Mouse (Mus musculus) retina, postnatal 1 day (tissue): ENCODE measurements around the gene Cpne4.

ENCODE experiments used
- DNase-seq: peaks from one replicate; pipeline ENCODE4 v3.0.0-alpha.2; 2012

The Cpne4 gene

DNA sequence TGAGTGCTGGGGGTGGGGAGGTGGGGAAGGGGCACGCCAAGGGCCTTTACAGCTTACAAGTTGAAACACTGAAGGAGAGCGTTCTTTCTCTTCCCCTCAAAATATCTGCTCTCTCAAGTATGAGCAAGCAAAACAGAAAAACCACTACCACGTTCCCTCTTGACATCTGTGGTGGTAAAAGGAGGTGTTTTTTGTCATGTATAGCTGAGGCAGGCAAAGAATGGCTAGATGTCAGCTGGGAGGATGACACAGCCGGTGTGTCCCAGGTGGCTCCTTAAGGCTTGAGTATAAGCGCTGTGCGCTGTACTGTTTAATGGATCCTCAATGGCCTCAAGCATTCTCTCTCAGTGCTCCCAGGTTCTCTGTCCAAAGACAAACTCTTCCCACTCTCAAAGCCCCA lies 331.5 kb downstream of the Cpne4 start:
- no peak for DNase-seq

DNA sequence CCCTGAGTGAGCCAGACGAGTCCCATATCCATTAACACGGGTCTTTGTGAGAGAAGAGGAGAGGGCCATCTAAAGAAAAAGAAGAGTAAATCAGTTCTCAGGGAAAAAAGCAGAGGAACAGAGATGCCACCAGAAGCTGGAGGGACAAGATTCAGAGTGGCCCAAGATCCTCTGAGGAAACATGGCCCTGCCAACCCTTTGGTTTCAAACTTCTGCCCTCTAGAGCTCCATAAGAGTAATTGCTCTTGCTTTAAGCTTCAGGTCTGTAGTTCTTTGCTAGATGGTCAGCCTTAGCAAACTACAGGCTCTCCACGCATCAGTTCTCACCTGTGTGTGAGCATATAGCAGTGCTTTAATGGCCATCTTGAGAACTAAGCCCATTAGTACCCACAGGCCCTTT lies 343.4 kb downstream of the Cpne4 start:
- no peak for DNase-seq

- DNase-seq = no peak
These were observed 348.3 kb downstream of the Cpne4 start for GRCm38 (mm10) chr9:104895360-104895759.

- no peak for DNase-seq
These were observed 354.0 kb downstream of the Cpne4 start for GRCm38 (mm10) chr9:104901118-104901517.

DNA sequence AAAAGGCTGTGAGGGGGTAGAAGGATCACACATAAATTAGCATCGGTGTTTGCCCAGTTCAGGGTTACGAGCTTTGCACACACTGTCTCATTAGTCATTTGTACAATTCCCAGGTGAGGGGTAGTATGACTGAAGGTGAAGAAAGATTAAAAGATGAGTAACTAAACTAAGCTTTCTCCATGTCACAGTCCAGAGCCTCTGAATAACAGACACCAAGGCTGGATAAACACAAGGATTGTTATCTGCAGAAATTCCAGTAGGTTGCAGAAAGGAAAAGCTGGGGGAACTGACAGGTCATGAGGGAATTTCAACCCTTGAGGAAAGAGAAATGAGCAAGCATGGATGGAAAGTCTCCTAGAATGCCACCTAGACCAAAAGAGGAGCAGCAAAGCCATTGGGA lies 354.7 kb downstream of the Cpne4 start:
- DNase-seq = no peak

- no peak for DNase-seq
These were observed 365.6 kb downstream of the Cpne4 start for GRCm38 (mm10) chr9:104912686-104913085.

GRCm38 (mm10) chr9:104913327-104913726 lies 366.2 kb downstream of the Cpne4 start:
- DNase-seq = no peak

DNA sequence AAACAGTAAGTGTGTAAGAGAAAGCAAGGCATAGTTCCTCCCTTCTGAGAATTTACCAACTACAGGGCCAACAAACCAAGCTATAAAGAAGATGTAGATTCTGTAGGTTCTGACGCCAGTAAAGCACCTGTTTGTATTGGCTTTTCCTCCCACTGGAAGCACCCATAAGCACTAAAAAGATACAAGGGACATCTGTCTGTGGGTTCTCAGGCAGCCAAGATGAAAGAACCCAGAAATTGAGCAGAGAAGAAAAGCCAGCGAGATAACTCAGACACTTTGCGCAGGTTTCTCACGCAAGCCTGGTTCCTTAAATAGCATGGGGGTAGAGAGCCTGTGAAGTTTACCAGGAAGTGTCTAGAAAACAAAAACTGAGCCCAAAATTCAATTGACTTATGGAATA lies 374.1 kb downstream of the Cpne4 start:
- no peak for DNase-seq

DNA sequence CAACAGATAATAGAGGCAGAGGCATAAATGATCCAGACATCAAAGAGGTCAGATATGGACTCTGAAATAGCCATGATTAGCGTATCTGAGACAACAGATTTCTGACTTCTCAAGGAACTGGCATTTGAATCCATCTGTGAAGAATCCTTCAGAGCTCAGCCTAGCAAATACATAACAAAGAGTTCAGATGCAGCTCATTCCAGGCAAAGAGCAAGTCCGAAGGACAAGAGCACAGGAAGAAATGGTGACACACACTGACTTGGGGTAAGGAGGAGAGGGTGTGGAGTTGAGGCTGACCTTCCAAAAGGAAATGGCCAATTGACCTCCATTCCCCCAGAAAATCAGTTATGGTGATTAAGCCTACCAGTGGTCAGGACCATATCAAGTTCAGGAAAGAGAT lies 375.0 kb downstream of the Cpne4 start:
- DNase-seq = no peak

DNA sequence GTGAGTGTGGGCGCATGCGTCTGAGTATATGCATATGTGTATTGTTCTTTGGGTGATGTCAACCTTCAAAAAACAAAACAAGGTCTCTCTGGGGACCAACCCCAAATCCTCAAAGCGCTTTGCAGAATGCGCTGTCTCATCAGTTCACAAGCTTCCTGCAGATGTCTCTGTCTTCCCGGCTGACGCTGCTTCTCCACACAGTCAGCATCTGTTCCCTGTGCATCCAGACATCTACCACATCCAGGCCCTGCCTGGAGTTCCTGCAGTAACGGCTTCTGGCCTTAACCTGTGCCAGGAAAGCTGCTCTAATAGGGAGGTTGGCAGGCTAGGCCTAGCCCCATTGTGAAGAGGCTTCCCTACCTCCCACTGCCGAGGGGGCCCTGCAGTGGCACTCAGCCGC lies 381.7 kb downstream of the Cpne4 start:
- no peak for DNase-seq

DNA sequence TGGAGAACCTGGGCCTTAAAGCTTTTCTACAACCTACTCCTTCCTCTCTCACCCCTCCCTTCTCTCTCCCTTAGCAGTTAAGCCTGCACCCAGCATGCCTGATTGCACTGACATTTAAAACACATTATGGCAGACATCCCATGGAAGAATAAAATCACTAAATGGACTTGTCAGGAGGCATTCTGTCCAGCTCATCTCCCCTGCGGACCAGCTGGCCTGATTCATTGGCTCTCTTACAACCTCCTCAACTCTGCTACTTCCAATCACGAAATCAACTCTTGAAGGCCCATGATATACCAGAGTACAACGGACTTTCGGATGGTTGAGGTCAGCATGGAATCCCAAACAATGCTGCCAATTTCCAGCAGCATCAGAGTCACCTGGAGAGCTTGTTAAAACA lies 393.3 kb downstream of the Cpne4 start:
- DNase-seq = peak; percentile 75

- DNase-seq = peak; percentile 1
These were observed 403.5 kb downstream of the Cpne4 start for GRCm38 (mm10) chr9:104950551-104950950.

GRCm38 (mm10) chr9:104952176-104952575 lies 405.1 kb downstream of the Cpne4 start:
- no peak for DNase-seq

DNA sequence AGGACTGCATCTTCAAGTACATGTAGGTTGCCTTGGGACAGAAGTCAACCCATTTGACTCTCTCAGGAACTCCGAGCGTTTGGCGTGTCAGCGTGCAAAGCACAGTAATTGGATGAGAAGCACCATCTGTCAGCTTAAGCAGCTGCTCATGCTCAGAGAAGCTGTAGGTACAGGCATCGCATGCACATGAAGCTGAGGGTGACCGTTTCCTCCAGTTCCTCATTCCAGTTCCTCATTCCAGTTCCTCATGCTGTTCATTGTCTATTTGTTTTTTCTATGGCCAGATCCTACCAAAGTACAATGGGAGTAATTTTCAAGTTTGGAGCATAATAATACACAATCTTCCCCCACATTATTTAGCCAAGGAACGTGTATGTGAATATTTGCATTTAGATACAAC lies 425.7 kb downstream of the Cpne4 start:
- DNase-seq = peak; percentile 43

- DNase-seq = no peak
These were observed 435.0 kb downstream of the Cpne4 start for GRCm38 (mm10) chr9:104981934-104982548.

DNA sequence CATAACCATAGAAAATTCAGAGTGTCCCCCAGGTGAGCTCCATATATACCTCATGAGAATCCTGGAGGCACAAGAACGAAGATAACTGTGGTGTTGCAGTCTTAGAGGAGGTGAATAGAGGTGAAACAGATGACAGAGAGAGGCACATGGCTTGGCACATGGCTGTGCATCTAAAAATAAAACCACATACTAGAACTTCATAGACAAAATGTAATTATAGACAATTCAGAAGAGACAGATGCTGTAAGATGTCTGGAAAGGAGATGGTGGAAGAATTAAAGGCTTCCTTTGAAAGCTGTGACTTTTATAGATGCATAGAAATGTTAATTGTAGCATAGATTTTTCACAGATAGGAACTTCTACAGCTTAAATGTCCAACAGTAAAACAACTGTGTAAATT lies 451.1 kb downstream of the Cpne4 start:
- no peak for DNase-seq

DNA sequence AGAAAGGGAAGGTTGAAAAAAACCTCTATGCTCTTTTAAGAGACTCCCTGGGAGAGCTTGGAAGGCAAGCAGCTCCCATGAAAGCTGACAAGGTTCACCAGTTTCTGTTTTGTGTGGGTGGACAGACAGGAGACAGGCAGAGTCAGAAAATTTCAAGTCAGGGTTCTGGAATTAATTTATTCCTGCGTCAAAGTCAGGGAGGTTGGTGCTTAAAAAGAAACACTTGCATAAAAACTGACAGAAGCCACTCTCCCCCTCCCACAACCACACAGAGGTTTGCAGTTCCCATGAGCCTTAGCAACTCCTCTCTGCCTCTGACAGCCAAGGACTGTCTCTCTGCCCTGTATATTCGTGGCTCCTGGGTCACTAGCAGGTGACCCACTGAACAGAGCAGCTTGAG lies 463.6 kb downstream of the Cpne4 start:
- DNase-seq = no peak

DNA sequence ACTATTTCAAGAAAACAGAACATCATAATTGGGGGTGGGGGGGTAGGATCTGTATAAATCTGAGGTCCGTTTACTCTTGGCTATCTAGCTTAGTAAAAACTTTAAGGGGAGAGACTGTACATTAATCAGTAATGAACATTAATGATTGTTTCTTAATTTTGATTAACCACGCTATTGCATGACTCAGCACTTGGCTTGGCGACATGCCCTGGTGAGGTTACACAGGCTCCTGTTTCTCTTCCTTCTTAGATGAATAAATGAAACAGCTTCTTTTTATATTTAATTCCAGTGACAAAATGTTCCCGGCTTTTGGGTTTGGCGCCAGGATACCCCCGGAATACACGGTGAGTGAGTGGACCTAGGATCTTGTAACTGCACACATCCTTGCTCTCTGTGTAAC lies 471.1 kb downstream of the Cpne4 start:
- no peak for DNase-seq

GRCm38 (mm10) chr9:105028311-105028710 lies 481.2 kb downstream of the Cpne4 start:
- no peak for DNase-seq

DNA sequence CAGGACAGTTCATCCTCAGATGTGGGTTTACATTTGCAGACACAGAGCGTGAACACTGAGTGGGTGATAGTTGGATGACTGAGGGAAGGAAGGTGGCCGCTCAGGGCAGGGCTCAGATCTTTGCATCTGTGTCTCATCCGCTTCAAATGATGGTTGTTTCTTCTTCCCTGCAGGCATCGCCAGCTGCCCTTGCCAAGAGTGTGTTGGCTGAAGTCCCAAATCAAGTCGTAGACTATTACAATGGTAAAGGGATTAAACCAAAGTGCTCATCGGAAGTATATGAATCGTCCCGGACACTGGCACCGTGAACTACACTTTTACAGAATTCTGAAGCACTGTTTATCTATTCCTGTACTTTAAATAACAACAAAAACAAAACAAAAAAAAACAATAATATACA lies 485.5 kb downstream of the Cpne4 start:
- DNase-seq = no peak

DNA sequence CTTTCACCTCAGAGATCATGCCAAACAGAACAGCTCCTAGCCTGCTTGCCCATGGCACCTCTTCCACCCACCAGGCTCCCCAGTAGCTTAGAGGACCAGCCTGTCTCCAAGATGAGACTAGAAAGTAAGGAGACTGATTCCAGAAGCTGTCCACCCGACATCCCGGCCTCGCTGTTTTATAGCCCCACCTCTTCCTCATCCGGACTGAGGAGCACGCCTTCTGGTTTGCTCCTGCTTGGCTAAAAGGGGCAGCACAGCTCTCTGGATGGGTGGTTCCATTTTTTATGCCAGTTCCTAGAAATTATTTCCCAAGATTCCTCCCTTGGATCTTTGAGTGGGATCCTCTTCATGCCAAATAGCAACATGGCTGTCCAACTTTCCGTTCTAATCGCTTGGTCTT lies 486.6 kb downstream of the Cpne4 start:
- DNase-seq = no peak

GRCm38 (mm10) chr9:105037847-105038246 lies 490.8 kb downstream of the Cpne4 start:
- no peak for DNase-seq

DNA sequence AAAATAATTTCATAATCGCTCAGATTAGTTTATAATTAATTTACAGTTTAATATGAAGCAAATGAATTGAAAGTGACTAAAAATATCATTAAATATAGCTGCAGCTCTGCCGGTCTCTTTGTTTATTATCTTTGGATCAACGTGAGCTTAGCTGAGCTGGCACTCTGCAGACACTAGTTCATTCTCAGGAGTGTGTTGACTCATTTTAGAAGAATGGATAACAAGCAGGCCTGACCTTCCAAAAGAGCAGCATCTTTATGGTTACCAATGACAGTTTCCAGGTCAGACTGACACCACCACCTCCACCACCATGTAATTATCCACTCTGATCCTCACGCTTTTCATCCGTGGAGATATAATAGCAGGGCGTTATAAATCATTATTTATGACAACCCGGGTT lies 498.9 kb downstream of the Cpne4 start:
- no peak for DNase-seq

DNA sequence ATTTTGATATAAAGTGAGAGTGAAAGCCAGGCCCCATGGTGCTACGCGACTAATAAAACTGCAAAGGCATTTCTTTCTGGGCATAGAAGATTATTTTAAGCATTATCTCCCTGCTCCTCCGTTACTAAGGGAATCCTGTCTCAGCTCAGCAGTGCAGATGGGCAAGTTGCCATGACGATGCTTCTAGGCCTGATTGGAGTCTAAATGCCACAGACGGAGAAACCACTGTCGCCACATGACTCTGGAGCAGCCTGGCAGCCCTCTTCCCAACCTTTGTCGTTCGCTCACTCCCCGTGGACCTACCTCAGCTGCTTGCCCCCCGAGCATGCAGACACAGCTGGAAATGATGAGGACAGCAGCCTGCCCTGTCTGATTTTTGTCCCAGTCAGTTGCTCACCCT lies 501.3 kb downstream of the Cpne4 start:
- DNase-seq = peak; percentile 9

DNA sequence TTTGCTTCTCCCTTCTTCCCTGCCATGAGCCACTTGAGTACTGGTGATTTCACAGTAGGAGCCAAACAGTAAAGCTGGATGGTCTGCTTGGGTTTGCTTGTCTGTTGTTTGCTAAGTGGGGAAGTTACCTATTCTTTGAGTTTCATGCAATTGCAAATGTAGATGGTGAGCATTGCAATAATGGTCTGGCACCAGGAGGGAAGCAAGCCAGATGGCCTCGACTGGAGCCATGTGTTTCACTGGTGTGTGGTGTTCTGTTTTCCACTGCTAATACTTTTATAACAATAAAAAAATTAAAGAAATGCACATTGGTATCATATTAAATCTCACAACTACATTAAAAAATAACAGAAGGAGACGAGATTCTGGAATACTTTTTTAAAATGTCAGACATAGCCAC lies 502.6 kb downstream of the Cpne4 start:
- no peak for DNase-seq

GRCm38 (mm10) chr9:105050257-105050656 lies 503.2 kb downstream of the Cpne4 start:
- no peak for DNase-seq
